Mouse (Mus musculus) cerebellum, adult 9-10 months (tissue): Measurements from ENCODE around the gene Rufy1.
"Not testable (repeated sequence)": the region's sequence is repeated elsewhere in the genome, so short reads cannot be mapped to it uniquely, and the experiment has no call there.

Experiments used
- DNase-seq: peaks from one replicate; pipeline ENCODE4 v3.0.0; 2022

Rufy1 gene

GRCm38 (mm10) chr11:50430277-50431133 is at the start of gene Rufy1:
TSS of gene Rufy1 (minus strand) at chr11:50431125.
- DNase-seq: peak; percentile 87

GRCm38 (mm10) chr11:50478072-50478471 is 47.1 kb upstream of the Rufy1 start:
- DNase-seq: no peak

GRCm38 (mm10) chr11:50477486-50478070 is 46.7 kb upstream of the Rufy1 start:
- no peak for DNase-seq

GRCm38 (mm10) chr11:50476971-50477370 is 46.0 kb upstream of the Rufy1 start:
- no peak for DNase-seq

- DNase-seq: no peak
These were observed 43.0 kb upstream of the Rufy1 start for GRCm38 (mm10) chr11:50473933-50474332.

- DNase-seq: no peak
These were observed 41.4 kb upstream of the Rufy1 start for GRCm38 (mm10) chr11:50472161-50472939.

- no peak for DNase-seq
These were observed 30.6 kb upstream of the Rufy1 start for GRCm38 (mm10) chr11:50461481-50461880.

- DNase-seq: no peak
These were observed 28.3 kb upstream of the Rufy1 start for GRCm38 (mm10) chr11:50459250-50459649.

GRCm38 (mm10) chr11:50457111-50457911 is 26.4 kb upstream of the Rufy1 start:
- no peak for DNase-seq

- DNase-seq: no peak
These were observed 25.5 kb upstream of the Rufy1 start for GRCm38 (mm10) chr11:50456455-50456854.

- no peak for DNase-seq
These were observed 24.0 kb upstream of the Rufy1 start for GRCm38 (mm10) chr11:50454934-50455333.

- no peak for DNase-seq
These were observed 19.3 kb upstream of the Rufy1 start for GRCm38 (mm10) chr11:50450236-50450635.

- not testable (repeated sequence) for DNase-seq
These were observed 17.2 kb upstream of the Rufy1 start for GRCm38 (mm10) chr11:50448163-50448562.

- DNase-seq: peak; percentile 73
These were observed 12.5 kb upstream of the Rufy1 start for GRCm38 (mm10) chr11:50443259-50444065.

GRCm38 (mm10) chr11:50441637-50442036 is 10.7 kb upstream of the Rufy1 start:
- DNase-seq: no peak

- DNase-seq: no peak
These were observed 9.8 kb upstream of the Rufy1 start for GRCm38 (mm10) chr11:50440691-50441090.

GRCm38 (mm10) chr11:50439857-50440256 is 8.9 kb upstream of the Rufy1 start:
- no peak for DNase-seq

- DNase-seq: no peak
These were observed 2.0 kb upstream of the Rufy1 start for GRCm38 (mm10) chr11:50432896-50433295.

GRCm38 (mm10) chr11:50432069-50432440 is 1.1 kb upstream of the Rufy1 start:
- no peak for DNase-seq

GRCm38 (mm10) chr11:50431134-50432068 is 476 bp upstream of the Rufy1 start:
- DNase-seq: no peak

GRCm38 (mm10) chr11:50426056-50426455 is 4.9 kb downstream of the Rufy1 start:
- no peak for DNase-seq
